Mouse (Mus musculus): ENCODE measurements around the gene Zfp639.

Zfp639 gene

DNA sequence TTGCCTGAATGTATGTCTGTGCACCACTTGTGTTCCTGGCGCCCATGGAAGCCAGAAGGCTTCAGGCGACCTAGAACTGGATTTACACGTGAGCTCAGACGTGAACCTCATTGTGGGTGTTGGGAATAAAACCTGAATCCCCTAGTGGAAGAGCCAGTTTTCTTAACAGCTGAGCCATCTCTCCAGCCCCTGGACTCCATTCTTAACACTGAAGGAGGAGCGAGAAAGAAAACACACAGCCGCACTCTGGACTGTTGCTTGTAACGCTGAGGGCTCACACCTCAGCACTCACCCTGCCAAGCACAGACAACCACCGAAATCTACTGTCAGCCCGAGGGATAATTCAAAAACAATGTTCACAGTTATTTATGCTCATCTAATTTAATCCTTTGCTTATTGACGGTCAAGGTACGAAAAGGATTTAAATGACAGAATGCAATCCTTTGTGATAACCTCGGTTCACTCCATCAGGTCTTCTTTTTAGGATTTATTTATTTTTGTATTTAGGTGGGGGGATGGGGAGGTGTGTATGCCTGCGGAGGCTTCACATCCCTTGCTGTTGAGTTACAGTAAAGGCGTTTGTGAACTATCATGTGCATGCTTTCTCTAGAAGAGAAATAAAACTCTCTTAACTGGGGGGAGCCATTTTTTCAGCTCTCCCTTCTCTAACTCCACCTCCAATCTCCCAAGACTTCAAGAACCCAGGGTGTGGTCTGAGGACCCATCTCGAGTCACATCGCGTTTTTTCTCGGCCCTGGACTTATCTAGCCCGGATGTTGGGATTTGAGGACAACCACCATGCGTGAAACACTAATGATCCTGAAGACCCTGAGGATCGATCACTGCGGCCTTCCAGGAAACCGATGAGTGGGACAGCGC is at the start of gene Zfp639:
Gene Zfp639, plus strand, starts transcription at position 764 of the 879 bp plus-strand sequence.
- DNase-seq (ENCODE audit: low read depth, low spot score): peak; percentile 90

DNA sequence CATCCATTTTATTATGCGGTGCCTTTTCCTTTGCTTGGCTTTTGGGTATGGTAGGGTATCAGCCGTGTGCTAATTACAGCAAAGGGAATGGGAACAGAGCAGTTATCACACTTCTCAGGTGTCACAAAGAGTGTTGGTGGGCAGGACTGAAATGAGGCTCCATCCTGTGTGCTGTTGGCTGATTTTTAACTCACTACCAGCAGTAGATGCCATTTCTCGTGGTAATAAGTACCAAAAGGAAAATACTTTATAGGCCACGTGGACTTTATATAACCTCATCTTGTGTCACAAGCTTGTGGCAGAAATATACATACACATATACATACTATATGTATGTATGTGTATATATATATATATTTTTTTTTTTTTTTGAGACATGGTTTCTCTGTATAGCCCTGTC is 42.7 kb upstream of the Zfp639 start:
- no peak for DNase-seq (ENCODE audit: low read depth, low spot score)

DNA sequence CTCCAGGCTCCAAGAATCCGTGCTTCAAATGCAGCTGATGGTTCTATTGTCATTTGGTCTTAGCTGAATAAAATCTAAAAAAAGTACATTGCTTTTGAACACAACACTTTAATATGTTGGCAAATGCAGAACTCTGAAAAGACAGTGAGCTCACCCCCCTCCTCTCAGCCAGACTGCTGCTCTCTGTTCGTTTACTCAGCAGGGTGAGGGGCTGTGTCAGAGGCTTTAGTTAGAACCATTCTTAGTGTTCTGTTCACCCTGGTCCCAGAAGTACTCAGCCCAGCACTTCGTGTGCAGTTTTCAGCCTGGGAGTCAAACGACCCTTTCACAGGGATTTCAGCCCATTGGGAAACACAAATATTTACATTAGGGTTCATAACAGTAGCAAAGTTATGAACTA is 41.6 kb upstream of the Zfp639 start:
- no peak for DNase-seq (ENCODE audit: low read depth, low spot score)

DNA sequence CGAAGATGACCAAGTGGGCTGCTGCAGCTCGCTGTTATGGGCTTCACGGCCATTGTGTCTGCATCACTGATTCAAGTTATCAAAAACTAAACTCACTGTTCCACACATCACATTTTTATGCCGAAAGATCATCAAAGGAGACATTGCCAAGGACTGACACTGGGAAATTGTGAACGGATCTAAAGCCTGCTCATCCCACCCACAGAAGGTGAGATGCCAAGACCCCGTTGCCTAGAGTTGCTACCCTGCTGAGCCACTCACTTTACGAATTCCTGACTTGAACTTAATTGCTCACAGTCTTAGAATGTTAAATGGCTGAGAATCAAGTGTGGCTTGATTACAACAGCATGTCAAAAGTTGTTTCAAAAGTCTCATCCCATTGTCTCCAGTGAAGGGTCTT is 39.6 kb upstream of the Zfp639 start:
- no peak for DNase-seq (ENCODE audit: low read depth, low spot score)

DNA sequence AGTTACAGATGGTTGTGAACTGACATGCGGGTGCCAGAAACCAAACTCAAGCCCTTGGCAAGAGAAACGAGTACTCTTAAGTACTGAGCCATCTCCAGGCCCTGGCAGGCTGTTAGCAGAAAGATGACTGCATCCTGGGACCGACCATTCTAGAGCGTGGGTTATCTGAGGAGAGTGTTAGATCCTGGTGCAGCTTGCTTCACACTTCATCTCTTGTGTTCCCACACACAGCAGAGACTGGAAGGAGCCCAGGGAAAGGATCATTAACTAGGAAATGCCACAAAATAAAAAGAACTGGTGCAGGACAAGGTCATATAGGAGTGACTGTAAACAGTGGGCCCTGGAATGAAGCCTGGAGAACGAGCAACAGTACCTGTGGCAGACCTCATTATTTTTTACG is 39.0 kb upstream of the Zfp639 start:
- no peak for DNase-seq (ENCODE audit: low read depth, low spot score)

DNA sequence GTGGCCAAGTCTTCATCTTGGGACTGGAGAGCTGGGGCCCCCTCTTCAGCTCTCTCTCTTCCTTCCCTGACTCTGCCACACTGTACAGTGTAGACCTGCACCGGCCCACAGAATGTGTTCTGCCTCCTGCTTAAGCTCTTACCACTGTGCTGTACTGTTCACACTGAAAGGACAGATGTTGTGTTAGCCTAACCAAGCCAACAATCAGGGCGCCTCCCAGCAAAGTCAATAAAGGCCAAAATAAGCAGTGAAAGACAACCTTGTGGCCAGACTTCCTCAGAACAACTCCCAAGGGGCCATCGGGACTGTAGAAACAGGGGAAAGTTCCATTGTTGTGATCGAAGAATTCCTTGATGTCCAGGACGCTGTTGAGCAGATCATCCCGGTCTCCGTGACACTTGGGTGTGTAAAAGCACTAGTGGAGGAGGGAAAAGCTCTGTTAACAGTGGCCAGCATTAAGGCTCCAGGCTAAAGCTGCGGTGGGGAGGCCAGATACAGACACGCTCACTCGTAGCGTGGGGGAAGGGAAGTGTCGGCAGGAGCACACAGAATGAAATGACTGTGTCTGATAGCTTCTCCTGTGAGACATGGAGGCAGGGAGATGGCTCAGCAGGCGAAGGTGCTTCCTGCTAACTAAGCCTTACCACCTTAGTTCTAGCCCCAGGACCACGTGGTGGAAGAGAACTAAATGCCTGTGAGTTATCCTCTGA is 37.7 kb upstream of the Zfp639 start:
- no peak for DNase-seq (ENCODE audit: low read depth, low spot score)

DNA sequence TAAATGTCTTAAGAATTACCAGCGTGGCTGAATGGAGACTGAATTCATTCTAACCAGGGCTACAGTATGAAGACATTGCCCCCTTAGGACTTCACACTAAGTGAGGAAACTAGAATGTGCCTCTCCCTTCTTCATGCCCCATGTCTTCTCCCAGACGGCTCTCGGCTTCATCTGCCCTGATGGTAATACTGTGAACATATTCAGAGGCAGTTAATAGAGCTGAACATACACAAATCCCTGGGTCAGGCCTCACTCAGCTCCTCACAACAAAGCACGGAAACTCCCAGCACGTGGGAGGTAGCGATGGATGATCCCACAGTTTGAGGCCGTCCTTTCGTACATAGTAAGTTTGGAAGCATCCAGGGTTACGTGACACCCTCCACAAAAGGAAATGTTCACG is 36.9 kb upstream of the Zfp639 start:
- DNase-seq (ENCODE audit: low read depth, low spot score): no peak

DNA sequence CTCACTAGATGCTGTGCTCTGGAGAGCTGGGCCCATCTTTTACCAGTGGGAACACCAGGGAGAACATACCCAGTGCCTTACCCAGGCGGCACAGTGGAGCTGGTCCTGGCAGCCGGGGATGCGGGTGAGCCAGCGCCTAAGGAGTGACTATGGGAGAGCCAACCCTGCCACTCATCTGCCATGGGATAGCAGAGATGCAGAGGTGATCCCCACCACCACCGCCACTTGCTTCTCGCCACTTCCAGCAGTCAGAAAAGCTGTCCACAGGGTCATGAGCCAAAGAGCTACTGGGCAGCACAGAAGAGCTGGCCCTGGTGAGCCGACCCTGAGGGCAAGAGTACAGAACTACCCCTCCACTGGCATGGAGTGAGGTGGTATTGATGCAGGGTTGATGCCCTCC is 30.1 kb upstream of the Zfp639 start:
- no peak for DNase-seq (ENCODE audit: low read depth, low spot score)

DNA sequence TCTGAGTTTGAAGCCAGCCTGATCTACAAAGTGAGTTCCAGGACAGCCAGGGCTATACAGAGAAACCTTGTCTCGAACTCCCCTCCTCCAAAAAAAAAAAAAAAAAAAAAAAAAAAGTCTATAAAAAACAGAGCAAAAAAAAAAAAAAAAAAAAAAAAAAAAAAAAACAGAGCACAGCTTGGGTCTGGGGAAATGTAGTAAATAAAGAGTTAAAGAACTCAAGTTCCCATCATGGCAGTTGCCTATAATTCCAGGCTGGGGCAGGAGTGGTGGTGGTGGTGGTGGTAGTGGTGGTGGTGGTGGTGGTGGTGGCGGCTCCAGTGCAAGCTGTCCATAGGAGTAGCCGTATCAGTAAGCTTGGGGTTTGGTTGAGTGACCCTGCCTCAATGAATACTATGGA is 27.0 kb upstream of the Zfp639 start:
- DNase-seq (ENCODE audit: low read depth, low spot score): no peak

DNA sequence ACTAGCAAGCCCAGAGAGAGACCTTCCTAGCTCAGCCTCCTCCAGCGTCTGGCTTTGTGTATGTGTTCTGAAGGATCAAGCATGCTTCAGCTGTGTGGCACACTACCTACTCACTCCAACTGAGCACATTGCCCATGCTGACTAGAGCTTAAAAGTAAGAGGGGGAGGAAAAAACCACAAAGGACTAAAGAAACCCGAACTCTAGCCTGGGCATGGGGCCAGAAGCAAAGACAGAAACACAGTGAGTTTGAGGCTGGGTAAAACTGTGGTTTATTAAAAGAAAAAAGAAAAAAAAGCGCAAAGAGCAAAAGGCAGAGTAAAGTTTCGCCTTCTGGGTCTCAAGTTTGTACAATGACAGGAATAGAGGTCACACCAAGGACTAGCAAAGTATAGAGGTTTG is 23.5 kb upstream of the Zfp639 start:
- DNase-seq (ENCODE audit: low read depth, low spot score): no peak

DNA sequence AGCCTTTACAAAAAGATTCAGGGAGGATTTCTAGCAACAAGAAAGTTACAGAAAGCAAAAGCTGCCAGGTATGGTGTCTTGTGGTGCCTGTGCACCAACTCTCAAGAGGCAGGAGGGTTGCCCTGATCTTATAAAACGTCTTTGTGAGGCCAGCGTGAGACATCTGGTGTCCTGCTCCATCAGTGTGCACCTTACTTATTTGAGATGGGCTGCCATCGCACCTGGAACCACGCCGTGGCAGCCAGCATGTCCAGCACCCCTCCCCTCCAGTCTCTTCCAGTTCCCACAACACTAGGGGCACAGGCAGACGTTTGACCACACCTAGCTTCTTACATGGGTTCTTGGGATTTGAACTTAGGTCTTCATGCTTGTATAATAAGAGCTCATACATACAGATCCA is 21.9 kb upstream of the Zfp639 start:
- DNase-seq (ENCODE audit: low read depth, low spot score): no peak

DNA sequence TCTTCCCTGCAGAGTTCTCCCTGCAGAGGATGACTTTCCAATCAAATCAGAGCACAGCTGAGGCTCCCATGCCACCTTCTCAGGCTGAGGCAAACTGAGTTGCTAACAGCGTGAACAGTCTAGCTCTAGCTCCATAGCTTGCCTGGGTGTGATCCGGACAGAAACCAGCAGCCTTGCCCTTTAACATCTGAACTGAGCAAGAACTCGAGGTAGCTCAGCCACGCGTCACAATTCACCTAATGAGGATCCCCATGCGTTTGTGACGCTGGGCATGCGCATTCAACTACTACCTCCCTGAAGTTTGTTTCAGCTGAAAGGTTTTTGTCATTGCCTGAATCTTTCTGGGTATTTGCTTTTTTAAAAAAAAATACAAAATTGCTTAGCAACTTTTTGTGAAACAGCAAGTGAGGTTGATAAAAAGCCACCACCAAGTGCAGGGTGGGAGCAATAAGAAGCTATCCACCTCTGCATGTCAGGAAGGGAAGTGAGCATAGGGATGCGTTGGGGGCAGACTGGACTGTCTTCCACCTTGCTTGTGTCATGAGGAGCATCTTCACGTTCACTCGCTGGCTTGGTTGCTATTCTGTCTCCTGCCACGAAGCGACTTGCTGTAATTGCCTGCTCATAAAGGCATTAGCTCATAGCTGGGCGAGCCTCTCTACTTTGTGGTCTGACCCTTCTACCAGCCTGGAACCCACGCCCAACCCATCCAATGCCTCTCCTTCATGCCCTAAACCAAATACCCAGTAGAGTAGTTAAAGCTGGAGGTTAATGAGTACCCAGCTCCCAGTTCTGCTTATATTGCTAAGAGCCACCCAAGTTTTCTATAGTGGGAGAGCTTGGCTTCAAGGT is 19.8 kb upstream of the Zfp639 start:
- no peak for DNase-seq (ENCODE audit: low read depth, low spot score)

DNA sequence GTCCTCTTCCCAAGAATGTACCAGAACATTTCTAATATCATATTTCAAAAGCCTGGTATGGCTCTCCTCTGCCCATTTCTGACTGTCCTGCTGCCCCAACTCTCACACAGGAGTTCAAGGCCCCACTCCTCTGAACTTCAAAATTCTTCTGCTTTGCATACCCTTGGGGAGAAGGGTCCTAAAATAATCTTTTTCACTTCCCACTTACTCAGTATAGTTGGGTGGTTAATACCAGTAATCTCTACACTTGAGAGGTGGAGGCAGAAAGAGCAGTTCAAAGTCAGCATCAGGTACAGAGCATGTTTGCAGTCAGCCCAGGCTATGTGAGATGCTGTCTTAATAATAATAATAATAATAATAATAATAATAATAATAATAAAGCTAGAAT is 19.1 kb upstream of the Zfp639 start:
- no peak for DNase-seq (ENCODE audit: low read depth, low spot score)

DNA sequence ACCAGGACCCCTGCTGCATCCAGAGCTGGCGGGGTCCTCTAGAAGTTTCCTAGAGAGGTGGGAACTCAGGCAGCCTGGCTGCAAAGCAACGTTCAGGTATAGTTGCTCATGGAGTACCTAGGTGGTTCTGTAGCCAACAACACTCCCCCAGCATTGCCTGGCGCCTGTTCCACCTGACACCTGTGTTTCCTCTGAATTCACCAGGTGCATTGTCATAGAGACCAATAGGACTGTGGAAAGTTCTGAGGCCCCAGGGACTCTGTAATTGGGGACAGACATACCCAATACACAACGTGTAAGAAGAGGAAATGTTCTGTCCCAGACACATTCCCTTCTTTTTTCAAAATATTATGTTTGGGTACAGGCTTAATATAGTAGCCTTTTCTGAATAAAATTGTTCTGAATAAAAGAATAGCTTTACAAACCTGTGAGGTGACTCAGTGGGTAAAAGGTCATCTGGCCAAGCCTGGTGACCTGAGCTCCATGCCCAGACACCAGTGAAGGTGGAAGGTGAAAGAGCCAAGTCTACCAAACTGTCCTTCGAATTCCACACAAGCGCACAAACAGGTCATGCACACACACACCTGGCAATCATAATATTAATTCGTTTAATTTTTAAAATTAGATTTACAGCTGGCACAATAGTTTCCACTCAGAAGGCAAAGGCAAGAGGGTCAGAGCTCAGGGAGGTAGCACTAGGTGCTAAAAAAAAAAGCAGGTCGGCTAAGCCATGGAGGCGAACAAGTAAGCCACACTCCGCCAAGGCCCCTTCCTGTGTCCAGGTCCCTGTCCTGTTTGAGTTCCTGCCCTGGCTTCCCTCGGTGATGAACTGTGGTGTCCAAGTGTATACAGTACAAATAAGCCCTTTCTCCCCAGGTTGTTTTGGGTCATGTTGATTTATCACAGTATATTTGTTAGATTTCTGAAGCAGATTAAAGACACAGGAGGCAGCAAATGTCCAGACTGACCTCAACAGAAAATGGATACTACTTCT is 17.7 kb upstream of the Zfp639 start, which contains the start of gene Kcnmb3:
Gene Kcnmb3, minus strand, starts transcription at position 135 of the 994 bp plus-strand sequence.
- DNase-seq (ENCODE audit: low read depth, low spot score): no peak

DNA sequence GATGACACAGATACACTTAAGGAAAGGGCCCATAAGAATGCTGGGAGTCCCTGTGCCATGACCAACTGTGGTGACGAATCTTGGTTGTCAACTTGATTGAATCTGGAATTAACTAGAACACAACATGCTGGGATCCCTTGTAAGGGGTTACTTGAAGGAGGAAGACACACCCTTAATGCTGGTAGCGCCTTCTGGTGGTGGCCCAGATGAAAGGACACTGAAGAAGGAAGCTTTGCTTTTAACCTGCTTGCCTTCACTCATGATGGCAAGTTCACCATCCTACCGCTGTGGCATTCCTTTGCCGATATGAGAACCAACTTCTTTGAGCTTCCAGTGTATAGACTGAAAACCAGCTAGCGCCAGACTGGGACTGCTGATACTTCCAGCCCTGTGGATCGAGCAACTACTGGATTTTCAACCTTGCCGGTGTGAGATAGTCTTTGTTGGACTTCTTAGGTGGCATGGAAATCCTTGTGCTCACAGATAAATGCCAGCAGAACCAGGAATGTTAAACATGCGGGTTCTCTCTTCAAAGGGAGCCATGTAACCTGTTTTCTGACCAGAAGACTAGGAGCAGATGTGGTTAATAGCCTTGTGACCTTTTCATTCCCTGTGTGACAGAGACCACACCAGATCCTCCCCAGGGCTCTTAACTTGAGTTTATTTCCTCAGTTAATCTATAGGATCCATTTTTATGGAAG is 15.5 kb upstream of the Zfp639 start:
- DNase-seq (ENCODE audit: low read depth, low spot score): peak; percentile 32

DNA sequence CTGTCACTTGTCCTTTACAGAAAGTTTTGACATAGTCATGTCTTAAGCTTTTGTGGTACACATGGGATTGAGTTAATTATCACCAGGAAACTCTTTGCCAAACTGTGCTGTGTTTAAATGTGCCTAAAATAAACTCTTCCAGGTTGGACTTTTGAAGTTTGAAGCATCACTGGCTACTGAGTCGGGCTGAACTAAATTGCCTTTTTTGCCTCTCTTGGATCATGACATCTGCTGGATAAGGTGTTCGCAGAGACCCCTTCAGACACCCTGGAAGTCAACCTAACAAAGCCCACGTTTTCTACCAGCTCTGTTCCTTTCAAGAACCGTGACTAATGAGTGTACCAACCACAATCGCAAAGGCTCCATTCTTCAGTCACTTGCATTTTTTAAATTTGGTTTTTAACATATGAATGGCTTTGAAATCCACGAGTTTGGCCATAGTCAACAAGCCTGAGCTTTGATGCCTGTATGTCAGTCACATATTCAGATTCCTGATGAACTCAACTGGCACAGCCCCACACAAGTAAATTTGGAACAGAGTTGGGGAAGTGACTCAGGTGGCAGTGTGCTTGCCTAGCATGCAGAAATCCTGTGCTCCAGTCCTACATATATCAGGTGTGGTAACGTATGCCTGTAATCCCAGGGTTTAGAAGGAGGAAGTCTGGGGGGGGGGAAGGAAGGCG is 14.8 kb upstream of the Zfp639 start:
- no peak for DNase-seq (ENCODE audit: low read depth, low spot score)

DNA sequence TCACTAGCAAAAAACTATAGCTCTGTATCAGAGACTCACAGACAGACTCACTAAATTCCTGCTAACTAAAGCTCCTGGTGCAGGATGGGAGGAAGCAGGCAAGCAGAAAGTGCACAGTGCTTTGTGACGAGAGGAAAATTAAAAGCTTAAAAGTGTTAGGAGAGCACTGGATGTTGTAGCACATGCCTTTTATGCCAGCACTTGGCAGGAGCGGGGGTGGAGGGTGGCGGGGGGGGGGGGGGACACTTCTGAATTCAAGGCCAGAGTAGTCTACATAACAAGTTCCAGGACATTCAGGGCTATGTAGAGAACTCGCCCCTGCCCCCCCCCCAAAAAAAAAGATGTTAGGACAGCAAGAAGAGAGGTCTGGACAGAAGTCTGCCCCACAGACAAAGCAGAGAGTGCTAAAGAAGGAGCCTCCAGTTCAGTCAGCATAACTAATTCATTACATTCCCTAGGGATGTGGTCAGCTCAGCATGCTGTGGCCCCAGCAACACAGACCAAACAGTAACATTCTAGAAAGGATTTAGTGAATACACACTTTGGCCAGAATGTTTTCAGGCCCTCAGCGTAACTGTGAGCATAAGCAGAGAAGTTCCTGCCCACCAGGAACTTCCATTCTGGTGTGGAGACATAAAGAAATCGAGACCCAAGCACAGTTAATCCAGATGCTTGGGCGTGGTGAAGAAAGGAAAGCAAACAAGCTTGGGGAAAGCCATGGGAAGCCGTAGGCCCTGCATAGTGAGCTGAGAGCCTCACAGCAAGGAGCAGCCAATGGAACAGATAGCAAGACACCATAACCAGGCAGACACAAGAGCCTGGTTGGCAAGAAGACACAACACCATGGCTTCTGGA is 14.0 kb upstream of the Zfp639 start:
- no peak for DNase-seq (ENCODE audit: low read depth, low spot score)

DNA sequence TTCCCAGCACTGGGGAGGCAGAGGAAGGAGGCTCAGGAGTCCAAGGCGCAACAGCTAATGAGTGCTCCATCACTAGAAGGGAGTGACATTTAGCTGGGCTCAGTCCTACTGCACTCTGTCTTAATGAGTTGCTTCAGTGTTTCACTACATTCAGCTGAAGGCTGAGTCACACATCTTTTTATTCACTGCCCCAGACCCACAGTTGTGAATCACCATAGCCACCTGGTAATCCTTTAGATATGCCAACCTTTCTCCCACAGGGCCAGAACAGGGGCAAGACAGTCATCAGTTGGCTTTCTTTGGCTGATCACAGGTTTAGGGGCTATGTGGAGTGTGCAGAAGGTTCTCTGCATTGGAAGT is 13.4 kb upstream of the Zfp639 start:
- DNase-seq (ENCODE audit: low read depth, low spot score): no peak

DNA sequence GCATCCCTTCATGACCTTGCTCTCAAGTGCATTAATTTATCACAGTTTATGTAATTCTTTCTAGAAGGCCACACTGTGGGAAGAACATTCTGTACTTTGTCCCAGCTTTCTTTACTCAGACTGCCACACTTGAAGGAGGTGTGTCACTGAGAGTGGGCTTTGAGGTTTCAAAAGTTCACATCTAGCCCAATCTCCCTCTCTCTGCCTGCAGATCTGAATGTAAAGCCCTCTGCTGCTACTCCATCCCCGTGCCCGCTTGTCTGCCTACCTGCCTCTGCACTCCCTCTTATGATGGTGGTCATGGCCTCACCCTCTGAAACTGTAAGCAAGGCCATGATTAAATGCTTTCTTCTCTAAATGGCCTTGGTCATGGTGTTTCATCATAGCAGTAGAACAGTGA is 9.7 kb upstream of the Zfp639 start:
- DNase-seq (ENCODE audit: low read depth, low spot score): no peak
